Mouse (Mus musculus): ENCODE results near the gene Ceacam19. TPM values are rescaled to one million over a fixed set of nuclear protein-coding genes. Genes with fewer than 3 reads are reported as not detected.
A peak's percentile ranks its signal among the peaks of the same experiment; 100 is the strongest.

Gene Ceacam19
- polyA plus RNA-seq, 1 experiment from 2014 or later = not detected

DNA sequence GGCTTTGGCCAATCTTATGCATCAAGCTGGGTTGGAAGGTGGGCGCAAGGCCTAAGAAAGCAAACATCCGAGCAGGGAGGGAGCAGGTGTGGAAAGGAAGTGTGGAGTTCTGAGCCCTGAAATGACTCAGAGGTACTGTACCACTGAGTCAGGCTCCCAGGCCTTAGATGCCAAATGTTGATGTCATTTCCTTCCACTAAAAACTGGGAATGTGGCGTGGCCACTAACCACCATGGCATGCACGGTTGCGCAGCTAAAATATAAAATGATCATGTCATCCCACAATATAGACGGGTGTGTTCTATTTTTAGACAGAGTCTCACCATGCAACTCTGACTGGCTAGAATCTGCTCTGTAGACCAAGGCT is 23.5 kb upstream of the Ceacam19 start:
- H3K9me3 ChIP-seq (ENCODE audit: control insufficient read depth, low read length) = no peaks in the 10 kb centered on the region
- DNase-seq (ENCODE audit: low spot score) (no peak), ATAC-seq (replicated peaks; ENCODE audit: low FRiP score) (no peak)
- no peak overlapping the region for H3K4me2 ChIP-seq (ENCODE audit: low read depth, low read length, severe bottlenecking)
- no peaks in the 10 kb centered on the region for H3K4me1 ChIP-seq (replicated peaks; ENCODE audit: control insufficient read depth, insufficient read depth, low read length)
- H3K4me3 ChIP-seq (ENCODE audit: low read depth, low read length) = no peak overlapping the region
- H3K9ac ChIP-seq (ENCODE audit: low read length) = no peak overlapping the region
- H3K36me3 ChIP-seq (ENCODE audit: control insufficient read depth, insufficient read depth, low read length) = no peaks in the 10 kb centered on the region
- 93% methylated on average over 6 of the region's 6 CpGs for WGBS
- H3K27me3 ChIP-seq (ENCODE audit: control insufficient read depth, insufficient read depth, low read length) = no peaks in the 10 kb centered on the region
- no peak overlapping the region for H3K27ac ChIP-seq (ENCODE audit: low read depth, low read length)

DNA sequence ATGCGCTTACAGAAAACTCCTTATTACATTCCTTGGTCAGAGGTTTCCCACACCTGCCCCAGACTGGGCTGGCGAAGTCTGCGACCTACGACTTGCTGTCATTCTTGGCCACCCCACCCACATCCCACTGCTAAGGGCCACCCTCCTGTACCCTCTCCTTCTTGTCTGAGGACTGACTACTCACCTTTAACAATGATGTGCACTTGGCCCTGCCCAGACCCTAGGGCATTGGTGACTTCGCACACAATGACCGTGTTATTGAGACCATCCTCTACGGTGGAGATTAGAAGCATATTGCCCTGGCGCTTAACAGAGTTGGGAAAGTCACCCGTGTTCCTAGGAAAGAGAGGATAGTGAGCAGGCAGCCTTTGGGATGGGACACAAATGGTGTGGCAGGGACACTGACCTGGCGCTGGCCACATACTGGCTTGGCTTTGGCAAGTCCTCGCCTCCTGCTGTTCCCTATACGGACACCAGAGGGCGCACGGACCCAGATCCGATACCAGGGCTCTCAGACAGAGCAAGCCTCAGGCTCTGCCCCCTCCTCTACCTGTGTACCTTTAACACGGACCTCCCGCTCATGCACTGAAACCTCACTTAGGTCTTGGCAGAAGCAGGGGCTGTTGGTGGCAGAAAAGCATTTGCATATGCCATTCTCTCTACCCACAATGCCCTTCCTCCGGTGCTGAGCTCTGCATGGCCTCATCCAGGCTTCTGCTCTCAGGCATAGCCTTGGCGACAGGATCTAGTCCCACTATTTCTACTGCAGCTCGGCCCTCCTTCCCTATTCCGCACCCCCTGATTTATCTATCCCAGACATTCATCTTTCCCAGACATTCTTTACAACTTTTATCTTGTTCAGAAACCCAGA is 22.9 kb upstream of the Ceacam19 start:
- 51% methylated on average over 21 of the region's 21 CpGs for WGBS
- H3K36me3 ChIP-seq (ENCODE audit: control insufficient read depth, insufficient read depth, low read length) = no peaks in the 10 kb centered on the region; the same call in 1 of the 2 replicates
- peak; percentile 82 for ATAC-seq (replicated peaks; ENCODE audit: low FRiP score)
- DNase-seq (ENCODE audit: low spot score) = peak; percentile 89
- no peak overlapping the region for H3K27ac ChIP-seq (ENCODE audit: low read depth, low read length)
- H3K4me3 ChIP-seq (ENCODE audit: low read depth, low read length) = no peak overlapping the region
- no peaks in the 10 kb centered on the region for H3K9me3 ChIP-seq (ENCODE audit: control insufficient read depth, low read length)
- no peaks in the 10 kb centered on the region for H3K27me3 ChIP-seq (ENCODE audit: control insufficient read depth, insufficient read depth, low read length)
- no peak overlapping the region for H3K9ac ChIP-seq (ENCODE audit: low read length)
- no peak overlapping the region for H3K4me2 ChIP-seq (ENCODE audit: low read depth, low read length, severe bottlenecking)
- H3K4me1 ChIP-seq (replicated peaks; ENCODE audit: control insufficient read depth, insufficient read depth, low read length) = no peaks in the 10 kb centered on the region

DNA sequence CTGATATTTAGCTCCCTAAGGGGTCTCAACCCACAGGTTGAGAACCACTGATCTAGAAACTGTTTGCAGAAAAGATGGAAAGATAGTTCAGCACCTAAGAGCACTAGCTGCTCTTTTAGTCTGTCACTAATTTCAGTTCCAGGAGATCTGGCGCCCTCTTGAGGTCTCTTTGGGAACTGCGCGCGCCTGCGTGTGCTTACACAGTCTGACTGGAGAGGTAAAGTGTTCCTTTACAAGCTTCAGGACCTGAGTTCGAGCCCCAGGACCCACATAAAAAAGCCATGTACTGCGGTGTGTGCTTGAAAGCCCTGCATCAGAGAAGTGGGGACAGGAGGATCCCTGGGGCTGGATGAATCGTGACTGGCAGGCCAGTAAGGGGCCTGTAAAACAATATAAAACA is 2.1 kb upstream of the Ceacam19 start:
- ATAC-seq (replicated peaks; ENCODE audit: low FRiP score) = no peak
- Histone ChIP-seq H3K36me3 (ENCODE audit: control insufficient read depth, insufficient read depth, low read length) (no peaks in the 10 kb centered on the region), H3K27ac (ENCODE audit: low read depth, low read length) (no peak overlapping the region), H3K4me3 (ENCODE audit: low read depth, low read length) (no peak overlapping the region), H3K4me2 (ENCODE audit: low read depth, low read length, severe bottlenecking) (no peak overlapping the region), H3K9me3 (ENCODE audit: control insufficient read depth, low read length) (peaks cover 2% of the 10 kb centered on the region; the same call in 1 of the 2 replicates), H3K27me3 (ENCODE audit: control insufficient read depth, insufficient read depth, low read length) (no peaks in the 10 kb centered on the region), H3K4me1 (replicated peaks; ENCODE audit: control insufficient read depth, insufficient read depth, low read length) (no peaks in the 10 kb centered on the region), H3K9ac (ENCODE audit: low read length) (no peak overlapping the region)
- WGBS = 54% methylated on average over 8 of the region's 8 CpGs
- DNase-seq (ENCODE audit: low spot score) = peak; percentile 65

DNA sequence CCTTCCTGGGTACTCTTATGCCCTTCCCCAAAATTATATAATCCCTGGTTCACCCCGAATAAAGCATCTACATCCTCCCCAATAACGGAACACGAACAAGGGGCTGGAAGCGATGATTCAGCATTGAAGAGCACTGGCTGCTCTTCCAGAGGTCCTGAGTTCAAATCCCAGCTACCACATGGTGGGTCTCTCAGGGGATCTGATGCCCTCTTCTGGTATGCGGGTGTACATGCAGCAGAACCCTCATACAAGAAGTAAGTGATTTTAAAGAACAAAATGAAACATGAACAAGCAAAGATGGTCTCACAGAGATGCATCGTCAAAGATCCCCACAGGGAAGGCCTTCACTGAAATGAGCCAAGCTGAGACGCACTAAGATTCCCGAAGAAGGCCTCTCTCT is 7.0 kb downstream of the Ceacam19 start:
- no peaks in the 10 kb centered on the region for H3K9me3 ChIP-seq (ENCODE audit: control insufficient read depth, low read length)
- DNase-seq (ENCODE audit: low spot score) (no peak), ATAC-seq (replicated peaks; ENCODE audit: low FRiP score) (no peak)
- no peaks in the 10 kb centered on the region for H3K27me3 ChIP-seq (ENCODE audit: control insufficient read depth, insufficient read depth, low read length)
- no peaks in the 10 kb centered on the region for H3K4me1 ChIP-seq (replicated peaks; ENCODE audit: control insufficient read depth, insufficient read depth, low read length)
- H3K36me3 ChIP-seq (ENCODE audit: control insufficient read depth, insufficient read depth, low read length) = no peaks in the 10 kb centered on the region
- no peak overlapping the region for H3K9ac ChIP-seq (ENCODE audit: low read length)
- 82% methylated on average over 8 of the region's 8 CpGs for WGBS
- no peak overlapping the region for H3K4me2 ChIP-seq (ENCODE audit: low read depth, low read length, severe bottlenecking)
- no peak overlapping the region for H3K27ac ChIP-seq (ENCODE audit: low read depth, low read length)
- H3K4me3 ChIP-seq (ENCODE audit: low read depth, low read length) = no peak overlapping the region

DNA sequence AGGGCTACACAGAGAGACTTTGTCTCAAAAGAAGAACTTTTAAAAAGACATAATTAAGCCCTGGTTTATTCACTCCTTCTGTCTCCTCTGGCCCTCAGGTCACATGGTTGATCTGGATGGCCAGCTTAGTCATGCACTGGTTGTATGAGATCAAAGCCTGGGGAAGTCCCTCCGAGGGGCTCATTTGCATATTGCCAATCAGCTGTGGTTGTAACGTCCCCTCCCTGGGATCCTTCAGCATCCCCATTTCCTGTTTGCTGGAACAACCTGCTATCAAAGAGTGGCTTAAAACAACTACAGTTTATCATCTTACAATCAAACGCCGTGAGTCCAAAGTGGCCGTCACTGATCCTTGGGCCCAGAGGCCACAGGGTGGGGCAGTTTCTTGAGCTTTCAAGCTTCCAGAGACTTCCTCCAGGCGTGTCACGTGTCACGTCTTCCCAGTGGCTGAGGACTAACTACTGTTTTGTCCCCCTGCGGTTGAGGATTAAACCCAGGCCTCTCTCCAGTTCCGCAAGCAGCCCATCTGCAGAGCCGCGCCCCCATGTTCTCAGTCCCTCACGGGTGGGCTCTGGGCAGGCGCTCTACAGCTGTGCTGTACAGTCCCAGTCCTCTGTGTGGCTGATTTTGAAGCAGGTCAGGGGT is 10.9 kb downstream of the Ceacam19 start:
- DNase-seq (ENCODE audit: low spot score) (no peak), ATAC-seq (replicated peaks; ENCODE audit: low FRiP score) (0 out of 2 replicates have a peak, but pooled peaks have one; percentile 18)
- Histone ChIP-seq H3K4me3 (ENCODE audit: low read depth, low read length) (no peak overlapping the region), H3K4me2 (ENCODE audit: low read depth, low read length, severe bottlenecking) (no peak overlapping the region), H3K36me3 (ENCODE audit: control insufficient read depth, insufficient read depth, low read length) (no peaks in the 10 kb centered on the region), H3K9me3 (ENCODE audit: control insufficient read depth, low read length) (no peaks in the 10 kb centered on the region), H3K27ac (ENCODE audit: low read depth, low read length) (no peak overlapping the region), H3K27me3 (ENCODE audit: control insufficient read depth, insufficient read depth, low read length) (no peaks in the 10 kb centered on the region), H3K4me1 (replicated peaks; ENCODE audit: control insufficient read depth, insufficient read depth, low read length) (no peaks in the 10 kb centered on the region), H3K9ac (ENCODE audit: low read length) (no peak overlapping the region)
- 62% methylated on average over 14 of the region's 14 CpGs for WGBS

DNA sequence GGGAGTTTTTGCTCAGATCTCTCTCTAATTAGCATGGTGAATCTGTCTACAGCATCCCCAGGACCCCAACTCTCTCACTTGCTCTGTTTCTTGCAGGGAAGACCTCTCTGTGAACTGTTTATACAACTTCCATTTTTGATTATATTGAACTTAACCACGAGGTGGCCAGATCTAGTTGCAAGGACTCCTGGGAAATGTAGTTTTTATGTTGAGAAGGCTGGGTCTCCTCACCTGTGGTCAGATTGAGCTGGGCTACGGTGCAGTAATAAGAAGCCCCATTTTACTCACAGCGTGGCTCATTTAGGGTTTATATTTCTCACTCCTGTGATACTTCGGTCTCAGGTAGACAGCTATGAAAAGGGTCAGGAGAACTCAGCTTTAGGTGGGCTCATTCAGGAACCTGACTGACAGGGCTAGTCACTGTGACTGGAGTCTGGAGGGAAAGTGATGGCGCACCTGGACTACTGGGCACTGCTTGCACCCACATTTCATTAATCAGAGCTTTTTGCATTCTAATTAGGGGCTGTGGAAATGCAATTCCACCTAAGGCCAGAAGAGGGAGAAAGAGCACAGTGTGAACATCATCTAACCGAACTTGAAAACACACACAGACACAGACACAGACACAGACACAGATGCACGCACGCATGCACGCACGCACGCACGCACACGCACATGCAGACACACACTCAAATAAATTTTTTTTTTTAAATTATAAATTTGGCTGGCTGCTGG is 11.7 kb downstream of the Ceacam19 start:
- H3K9me3 ChIP-seq (ENCODE audit: control insufficient read depth, low read length) = no peaks in the 10 kb centered on the region
- H3K9ac ChIP-seq (ENCODE audit: low read length) = no peak overlapping the region
- H3K36me3 ChIP-seq (ENCODE audit: control insufficient read depth, insufficient read depth, low read length) = no peaks in the 10 kb centered on the region
- H3K27me3 ChIP-seq (ENCODE audit: control insufficient read depth, insufficient read depth, low read length) = no peaks in the 10 kb centered on the region
- no peak overlapping the region for H3K27ac ChIP-seq (ENCODE audit: low read depth, low read length)
- no peak overlapping the region for H3K4me2 ChIP-seq (ENCODE audit: low read depth, low read length, severe bottlenecking)
- DNase-seq (ENCODE audit: low spot score) = peak; percentile 57
- peak; percentile 62 for ATAC-seq (replicated peaks; ENCODE audit: low FRiP score)
- H3K4me1 ChIP-seq (replicated peaks; ENCODE audit: control insufficient read depth, insufficient read depth, low read length) = no peaks in the 10 kb centered on the region
- WGBS = 54% methylated on average over 13 of the region's 13 CpGs
- H3K4me3 ChIP-seq (ENCODE audit: low read depth, low read length) = no peak overlapping the region

DNA sequence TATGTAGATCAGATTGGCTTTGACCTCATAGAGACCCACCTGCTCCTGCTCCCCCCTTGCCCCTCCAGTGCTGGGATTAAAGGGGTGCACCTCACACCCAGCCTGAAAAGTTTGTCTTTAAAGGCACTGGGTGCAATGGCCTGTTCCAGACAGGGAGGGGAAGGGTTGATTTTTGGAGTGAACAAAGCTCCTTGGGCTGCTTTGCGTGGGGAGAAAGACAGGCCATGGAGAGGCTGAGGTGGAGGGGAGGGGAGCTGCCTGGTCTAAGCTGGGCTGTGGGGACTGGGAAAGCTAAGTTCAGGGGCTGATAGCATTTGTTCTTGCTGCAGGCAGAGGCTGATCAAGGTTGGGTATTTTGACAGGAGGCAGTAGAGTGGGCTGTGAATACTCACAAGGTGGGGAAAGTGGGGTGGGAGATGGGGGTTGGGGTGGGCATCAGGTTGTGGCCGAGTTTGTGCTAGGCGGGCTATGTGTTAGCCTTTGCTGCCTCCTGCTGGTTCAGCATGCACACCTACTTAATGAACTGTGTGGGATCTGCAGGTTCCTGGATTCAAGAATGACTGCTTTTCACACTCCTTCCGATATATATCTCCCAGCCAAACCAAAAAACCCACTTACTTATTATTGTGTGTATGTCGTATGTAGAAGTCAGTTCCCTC is 15.7 kb downstream of the Ceacam19 start:
- no peaks in the 10 kb centered on the region for H3K9me3 ChIP-seq (ENCODE audit: control insufficient read depth, low read length)
- no peak overlapping the region for H3K9ac ChIP-seq (ENCODE audit: low read length)
- H3K4me2 ChIP-seq (ENCODE audit: low read depth, low read length, severe bottlenecking) = no peak overlapping the region
- ATAC-seq (replicated peaks; ENCODE audit: low FRiP score) = no peak
- WGBS = 45% methylated on average over 5 of the region's 5 CpGs
- no peak for DNase-seq (ENCODE audit: low spot score)
- no peak overlapping the region for H3K4me3 ChIP-seq (ENCODE audit: low read depth, low read length)
- no peaks in the 10 kb centered on the region for H3K27me3 ChIP-seq (ENCODE audit: control insufficient read depth, insufficient read depth, low read length)
- no peaks in the 10 kb centered on the region for H3K36me3 ChIP-seq (ENCODE audit: control insufficient read depth, insufficient read depth, low read length)
- H3K4me1 ChIP-seq (replicated peaks; ENCODE audit: control insufficient read depth, insufficient read depth, low read length) = no peaks in the 10 kb centered on the region
- H3K27ac ChIP-seq (ENCODE audit: low read depth, low read length) = no peak overlapping the region

DNA sequence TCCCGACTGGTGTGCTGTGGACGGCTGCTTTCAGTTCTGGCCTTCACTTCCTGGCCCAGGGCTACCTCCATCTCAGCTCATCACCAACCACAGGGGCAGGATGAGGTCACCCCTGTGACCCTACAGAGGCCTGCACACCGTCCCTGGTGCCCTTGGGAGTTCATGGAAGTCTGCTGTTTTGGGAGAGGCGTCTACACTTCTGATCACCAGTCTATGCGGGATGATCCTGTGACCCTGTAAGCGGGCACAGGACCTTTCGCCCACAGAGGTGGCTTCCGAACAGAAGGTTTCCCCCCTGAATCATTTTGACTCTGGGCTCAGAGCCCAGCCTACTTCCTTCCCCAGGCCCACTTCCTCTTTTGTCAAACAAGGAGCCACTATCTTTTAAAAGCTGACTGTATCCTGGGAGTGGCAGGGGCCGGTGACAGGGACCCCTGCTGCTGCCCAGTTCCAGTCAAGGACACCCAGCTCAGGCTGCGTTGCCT is 16.6 kb downstream of the Ceacam19 start:
- ATAC-seq (replicated peaks; ENCODE audit: low FRiP score) (no peak), DNase-seq (ENCODE audit: low spot score) (no peak)
- no peaks in the 10 kb centered on the region for H3K9me3 ChIP-seq (ENCODE audit: control insufficient read depth, low read length)
- no peaks in the 10 kb centered on the region for H3K27me3 ChIP-seq (ENCODE audit: control insufficient read depth, insufficient read depth, low read length)
- H3K27ac ChIP-seq (ENCODE audit: low read depth, low read length) = no peak overlapping the region
- 72% methylated on average over 10 of the region's 10 CpGs for WGBS
- H3K4me2 ChIP-seq (ENCODE audit: low read depth, low read length, severe bottlenecking) = no peak overlapping the region
- no peaks in the 10 kb centered on the region for H3K4me1 ChIP-seq (replicated peaks; ENCODE audit: control insufficient read depth, insufficient read depth, low read length)
- H3K4me3 ChIP-seq (ENCODE audit: low read depth, low read length) = no peak overlapping the region
- H3K36me3 ChIP-seq (ENCODE audit: control insufficient read depth, insufficient read depth, low read length) = no peaks in the 10 kb centered on the region
- H3K9ac ChIP-seq (ENCODE audit: low read length) = no peak overlapping the region
